Mouse (Mus musculus): ENCODE results near the gene Mrps10. TPM values are rescaled to one million over a fixed set of nuclear protein-coding genes. Genes with fewer than 3 reads are reported as not detected.

Mrps10 gene
- total RNA-seq, 1 experiment from 2014 or later, result 39.2 TPM

- no peak for ATAC-seq (replicated peaks; ENCODE audit: insufficient number of reproducible peaks, low FRiP score, low TSS enrichment, poor library complexity, severe bottlenecking)
These were observed 55.5 kb downstream of the Mrps10 start for GRCm38 (mm10) chr17:47424186-47424585.

DNA sequence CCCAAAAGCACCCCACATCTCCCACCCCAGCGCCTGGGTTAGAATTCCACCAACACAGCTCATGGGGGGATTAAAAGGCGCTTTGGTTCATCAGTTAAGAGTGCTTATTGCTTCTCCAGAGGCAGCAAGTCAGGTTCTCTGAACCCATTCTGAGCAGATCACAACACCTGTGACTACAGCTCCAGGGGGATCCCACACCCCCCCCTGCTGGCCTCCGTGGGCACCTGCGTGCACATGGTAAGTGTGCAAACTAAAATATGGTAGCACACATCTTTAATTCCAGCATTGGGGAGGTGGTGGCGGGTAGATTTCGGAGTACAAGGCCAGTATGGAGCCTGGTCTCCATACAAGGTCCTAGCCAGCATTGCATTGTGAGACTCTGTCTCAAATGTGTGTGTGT, 58.6 kb downstream of the Mrps10 start:
- ATAC-seq (replicated peaks; ENCODE audit: insufficient number of reproducible peaks, low FRiP score, low TSS enrichment, poor library complexity, severe bottlenecking), result no peak

DNA sequence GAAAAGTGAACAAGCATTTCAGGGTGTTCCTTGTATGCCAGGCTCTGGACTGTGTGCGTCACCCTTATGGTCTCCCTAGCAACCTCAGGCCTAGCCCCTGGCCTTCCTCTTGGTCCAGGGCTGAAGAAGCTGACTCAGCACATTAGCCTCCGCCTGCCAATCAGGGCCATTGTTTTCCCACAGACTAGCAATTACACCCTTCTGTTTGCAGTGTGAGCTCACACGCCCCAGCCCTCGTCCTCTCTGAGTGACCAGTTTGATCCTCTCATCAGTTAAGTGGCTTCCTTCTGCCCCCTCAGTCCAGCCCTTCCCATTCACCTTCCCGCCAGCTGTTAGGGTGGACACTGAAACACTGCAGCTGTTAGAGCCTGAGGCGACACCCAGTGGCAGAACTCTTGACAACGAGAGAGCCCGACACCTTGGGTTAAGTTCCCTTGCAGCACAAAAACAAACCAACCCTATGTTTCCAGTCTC, 60.2 kb downstream of the Mrps10 start:
- no peak for ATAC-seq (replicated peaks; ENCODE audit: insufficient number of reproducible peaks, low FRiP score, low TSS enrichment, poor library complexity, severe bottlenecking)

GRCm38 (mm10) chr17:47430815-47431214, 62.1 kb downstream of the Mrps10 start:
- ATAC-seq (replicated peaks; ENCODE audit: insufficient number of reproducible peaks, low FRiP score, low TSS enrichment, poor library complexity, severe bottlenecking), result no peak

Other genes with a start within 250 kb of the Mrps10 start
- 0.43 to 3.8 TPM (median 1.6 TPM) in 3 replicates for gene Guca1b, start 16.5 kb downstream of the Mrps10 start, total RNA-seq (2017)
- gene Guca1a, start 31.7 kb downstream of the Mrps10 start, total RNA-seq (2017), result 0.57 TPM in 1 of 3 replicates, not detected in the others
- gene AI661453, start 67.7 kb downstream of the Mrps10 start, total RNA-seq (2017), result 0.29 TPM in 1 of 3 replicates, not detected in the others
- not detected in 3 replicates for gene 1700001C19Rik, start 68.5 kb downstream of the Mrps10 start, total RNA-seq (2017)
- gene Taf8, start 133.4 kb downstream of the Mrps10 start, total RNA-seq (2017), result 67.5 to 90.9 TPM (median 77.3 TPM) in 3 replicates
- gene Ccnd3, start 136.2 kb downstream of the Mrps10 start, total RNA-seq (2017), result 152 to 227 TPM (median 161 TPM) in 3 replicates
- 6.1 to 11.2 TPM (median 8.2 TPM) in 3 replicates for gene Bysl, start 242.6 kb downstream of the Mrps10 start, total RNA-seq (2017)
- gene Med20, start 242.7 kb downstream of the Mrps10 start, total RNA-seq (2017), result 34.9 to 75.1 TPM (median 57.2 TPM) in 3 replicates
- 0.21 to 4.1 TPM (median 3.4 TPM) in 3 replicates for gene Gm20517, start 242.7 kb downstream of the Mrps10 start, total RNA-seq (2017)

All from monocyte, adult 5-6 weeks (primary cell).